Mouse (Mus musculus) limb, embryonic 14.5 days (tissue): ENCODE data around the gene Tasp1. TPM values are rescaled to one million over a fixed set of nuclear protein-coding genes. Genes with fewer than 3 reads are reported as not detected.

Source experiments
- ATAC-seq: fragments of 200-750 bp; cut with Nextera tagmentation; 2 replicates; pipeline ENCODE4 v1.8.0; 2017; ENCODE audit warnings: low read depth, moderate number of reproducible peaks, moderate TSS enrichment; ENCODE audit not compliant: low FRiP score
- DNase-seq: peaks from one replicate; pipeline ENCODE4 v3.0.0-alpha.2; 2015; ENCODE audit warnings: low spot score
- H3K27ac ChIP-seq: fragments of 300-500 bp; sonication (generic); replicated peaks from 2 replicates; pipeline ENCODE4 v1.5.1; 2014; ENCODE audit warnings: low read depth, mild to moderate bottlenecking, low read length, moderate library complexity, mixed read lengths
- H3K27me3 ChIP-seq: fragments of 300-500 bp; sonication (generic); 2 replicates; pipeline ENCODE4 v1.6.1; 2014; ENCODE audit warnings: low read length, mixed read lengths; ENCODE audit not compliant: control insufficient read depth, insufficient read depth
- H3K36me3 ChIP-seq: fragments of 300-500 bp; sonication (generic); 2 replicates; pipeline ENCODE4 v1.6.1; 2014; ENCODE audit warnings: mild to moderate bottlenecking, low read length, moderate library complexity, mixed read lengths; ENCODE audit not compliant: control insufficient read depth, insufficient read depth
- H3K4me1 ChIP-seq: fragments of 300-500 bp; sonication (generic); 2 replicates; pipeline ENCODE4 v1.6.1; 2014; ENCODE audit warnings: antibody characterized with exemption, low read length, mixed read lengths; ENCODE audit not compliant: control insufficient read depth, insufficient read depth
- H3K4me2 ChIP-seq: fragments of 300-500 bp; sonication (generic); replicated peaks from 2 replicates; pipeline ENCODE4 v1.6.1; 2014; ENCODE audit warnings: low read depth, mild to moderate bottlenecking, low read length, moderate library complexity; ENCODE audit not compliant: severe bottlenecking
- H3K4me3 ChIP-seq: fragments of 300-500 bp; sonication (generic); replicated peaks from 2 replicates; pipeline ENCODE4 v1.5.1; 2014; ENCODE audit warnings: low read length
- H3K9ac ChIP-seq: fragments of 300-500 bp; sonication (generic); 2 replicates; pipeline ENCODE4 v1.6.1; 2014; ENCODE audit warnings: mild to moderate bottlenecking, low read depth, low read length, moderate library complexity; ENCODE audit not compliant: severe bottlenecking
- H3K9me3 ChIP-seq: fragments of 300-500 bp; sonication (generic); 2 replicates; pipeline ENCODE4 v1.6.1; 2016; ENCODE audit warnings: low read length; ENCODE audit not compliant: control insufficient read depth
- POLR2A ChIP-seq: fragments of 200-500 bp; IDR thresholded peaks from 2 replicates; pipeline ENCODE4 v1.8.0; 2012; ENCODE audit warnings: inconsistent platforms, mild to moderate bottlenecking, moderate library complexity, borderline replicate concordance; ENCODE audit not compliant: insufficient read depth, insufficient read length; ENCODE audit errors: extremely low read depth
- WGBS: fragments of 180-500 bp; shearing (Covaris S2); extraction: QIAGEN DNeasy Blood & Tissue Kit; methylation state at CpG from one replicate; pipeline ENCODE4 v1.1.7; 2014; 5-methylcytosine and 5-hydroxymethylcytosine counted together
- polyA plus RNA-seq, 2 experiments: library from polyadenylated mRNA; depleted of rRNA in 1 of 2; stranded (reverse) in 1 of 2; unstranded in 1 of 2; fragments of >200 nt; fragmentation: Nextera tagmentation in 1 of 2; extraction: Ambion mirVana in 1 of 2; gene quantifications; 2 replicates each; pipeline versions ENCODE4 v1.2.1 to v1.2.3; 2012 to 2014

The Tasp1 gene
- polyA plus RNA-seq (2012; rRNA removed) (10.5 and 11.6 TPM in 2 replicates), polyA plus RNA-seq (2014; fragmentation: Nextera tagmentation; extraction: Ambion mirVana) (21.0 and 23.3 TPM in 2 replicates)

GRCm38 (mm10) chr2:140066353-140067314 lies at the start of gene Tasp1:
Tasp1 (minus strand) TSS chr2:140066805.
- Histone ChIP-seq H3K36me3 (no peaks in the 10 kb centered on the region), H3K27ac (peak within 1 kb of the TSS; percentile 83), H3K4me3 (peak within 1 kb of the TSS; percentile 93), H3K27me3 (no peaks in the 10 kb centered on the region), H3K4me1 (no peaks in the 10 kb centered on the region), H3K9ac (peak within 1 kb of the TSS; percentile 92), H3K4me2 (peak within 1 kb of the TSS; percentile 85), H3K9me3 (no peaks in the 10 kb centered on the region)
- DNase-seq (peak; percentile 95), ATAC-seq (peak; percentile 100)
- peak; percentile 77; the same call in 1 of the 2 replicates for TF ChIP-seq POLR2A
- 1% methylated on average over 68 of the region's 68 CpGs for WGBS

GRCm38 (mm10) chr2:140113851-140114250 lies 47.2 kb upstream of the Tasp1 start:
- H3K27ac ChIP-seq: no peak overlapping the region
- ATAC-seq (no peak), DNase-seq (no peak)
- H3K9me3 ChIP-seq: no peaks in the 10 kb centered on the region
- TF ChIP-seq POLR2A: no peak
- no peak overlapping the region for H3K9ac ChIP-seq
- H3K36me3 ChIP-seq: no peaks in the 10 kb centered on the region
- H3K4me3 ChIP-seq: no peak overlapping the region
- 74% methylated on average over 8 of the region's 8 CpGs for WGBS
- H3K4me2 ChIP-seq: no peak overlapping the region
- H3K4me1 ChIP-seq: no peaks in the 10 kb centered on the region
- H3K27me3 ChIP-seq: no peaks in the 10 kb centered on the region

- ATAC-seq: no peak
- H3K4me1 ChIP-seq: no peaks in the 10 kb centered on the region
- H3K9ac ChIP-seq: no peak overlapping the region
- no peak overlapping the region for H3K27ac ChIP-seq
- H3K4me3 ChIP-seq: no peak overlapping the region
- 32% methylated on average over 1 of the region's 1 CpGs for WGBS
- no peaks in the 10 kb centered on the region for H3K9me3 ChIP-seq
- TF ChIP-seq POLR2A: no peak
- H3K36me3 ChIP-seq: no peaks in the 10 kb centered on the region
- DNase-seq: no peak
- no peak overlapping the region for H3K4me2 ChIP-seq
- H3K27me3 ChIP-seq: no peaks in the 10 kb centered on the region
Observed at GRCm38 (mm10) chr2:140108945-140109344, 42.3 kb upstream of the Tasp1 start.

GRCm38 (mm10) chr2:140107641-140108040 lies 41.0 kb upstream of the Tasp1 start:
- TF ChIP-seq POLR2A: no peak
- ATAC-seq (no peak), DNase-seq (no peak)
- H3K9me3 ChIP-seq: no peaks in the 10 kb centered on the region
- H3K36me3 ChIP-seq: no peaks in the 10 kb centered on the region
- H3K9ac ChIP-seq: no peak overlapping the region
- H3K4me3 ChIP-seq: no peak overlapping the region
- no peaks in the 10 kb centered on the region for H3K4me1 ChIP-seq
- no peak overlapping the region for H3K4me2 ChIP-seq
- no peak overlapping the region for H3K27ac ChIP-seq
- no peaks in the 10 kb centered on the region for H3K27me3 ChIP-seq
- WGBS: 89% methylated on average over 4 of the region's 4 CpGs

GRCm38 (mm10) chr2:140104951-140105350 lies 38.3 kb upstream of the Tasp1 start:
- H3K27me3 ChIP-seq: no peaks in the 10 kb centered on the region
- H3K27ac ChIP-seq: no peak overlapping the region
- no peaks in the 10 kb centered on the region for H3K9me3 ChIP-seq
- DNase-seq (no peak), ATAC-seq (no peak)
- H3K4me3 ChIP-seq: no peak overlapping the region
- H3K4me2 ChIP-seq: no peak overlapping the region
- H3K36me3 ChIP-seq: no peaks in the 10 kb centered on the region
- H3K4me1 ChIP-seq: no peaks in the 10 kb centered on the region
- no peak overlapping the region for H3K9ac ChIP-seq
- 52% methylated on average over 3 of the region's 3 CpGs for whole genome bisulfite sequencing
- TF ChIP-seq POLR2A: no peak
